Mouse (Mus musculus): ENCODE results near the gene Ect2. TPM values are rescaled to one million over a fixed set of nuclear protein-coding genes. Genes with fewer than 3 reads are reported as not detected.

Ect2 gene
- 33.1 and 33.2 TPM in 2 replicates for polyA plus RNA-seq (2015; fragmentation: Nextera tagmentation; extraction: Ambion mirVana)

DNA sequence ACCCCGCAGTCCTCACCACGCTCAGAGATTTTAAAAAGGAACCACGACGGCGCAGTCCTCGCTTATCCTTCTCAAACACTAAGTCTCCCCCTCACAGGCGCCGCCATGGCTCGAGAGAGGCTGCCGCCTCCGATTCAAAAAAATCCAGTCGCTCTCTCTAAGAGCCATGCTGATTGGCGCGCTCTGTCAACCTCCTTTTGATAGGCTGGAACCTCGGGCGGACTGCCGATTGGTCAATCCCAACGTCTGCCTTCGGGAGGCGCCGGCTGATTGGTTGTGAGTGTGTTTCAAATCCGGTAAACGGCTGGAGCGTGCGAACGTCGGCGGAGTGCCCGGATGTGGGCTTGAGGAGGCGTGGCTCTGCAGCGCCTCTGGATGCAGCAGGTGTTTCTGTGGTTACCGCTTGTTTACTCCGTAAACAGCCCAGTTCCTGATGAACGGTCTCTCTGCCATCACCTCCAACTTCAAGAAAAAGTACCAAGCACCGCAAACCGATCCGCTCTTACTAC, at the start of gene Ect2:
Gene Ect2, minus strand, starts transcription at position 178 of the 509 bp plus-strand sequence.
- H3K9ac ChIP-seq (replicated peaks) = peak within 1 kb of the TSS; percentile 67
- H3K4me1 ChIP-seq (replicated peaks) = peaks cover 28% of the 10 kb centered on the region
- H3K4me2 ChIP-seq (replicated peaks) = peak within 1 kb of the TSS; percentile 78
- no peaks in the 10 kb centered on the region for H3K27me3 ChIP-seq
- no peak within 1 kb of the TSS for H3K27ac ChIP-seq
- H3K4me3 ChIP-seq (replicated peaks) = peak within 1 kb of the TSS; percentile 85
- WGBS = under 1% methylated on average over 37 of the region's 37 CpGs
- H3K36me3 ChIP-seq = no peaks in the 10 kb centered on the region
- no peaks in the 10 kb centered on the region for H3K9me3 ChIP-seq
- peak; percentile 99 for ATAC-seq

DNA sequence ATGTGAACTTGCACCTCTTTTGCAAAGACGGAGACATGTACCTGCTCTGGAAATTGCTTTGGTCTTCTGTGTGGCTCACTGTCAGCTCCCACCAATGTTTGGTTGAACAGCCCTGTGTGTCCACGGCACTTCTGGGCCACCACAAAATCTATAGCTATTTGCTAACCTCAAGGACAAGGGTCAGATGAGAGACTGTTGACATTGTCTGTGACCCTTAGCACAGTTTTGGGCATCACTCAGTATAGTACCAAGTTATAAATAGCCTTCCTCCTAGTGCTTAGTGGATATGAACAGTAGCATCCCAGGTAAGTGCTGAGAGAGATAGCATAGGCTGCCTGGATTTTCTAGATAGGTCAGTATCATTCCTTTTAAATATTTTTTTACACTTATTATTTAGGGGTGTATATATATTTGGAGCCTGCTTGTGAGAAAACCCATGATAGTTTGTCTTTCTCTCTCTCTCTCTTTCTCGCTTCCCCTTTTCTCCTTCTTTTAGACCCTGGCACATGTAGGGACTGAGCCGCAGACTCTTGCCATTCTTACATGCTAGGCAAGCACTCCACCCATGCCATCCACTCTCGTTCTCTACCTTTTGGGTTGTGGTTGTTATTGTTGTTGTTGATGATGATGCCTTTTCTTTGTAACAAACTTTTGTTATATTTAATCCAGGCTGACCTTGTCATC, 48.2 kb upstream of the Ect2 start:
- 88% methylated on average over 5 of the region's 5 CpGs for WGBS
- no peak overlapping the region for H3K9ac ChIP-seq (replicated peaks)
- no peak for ATAC-seq
- no peaks in the 10 kb centered on the region for H3K36me3 ChIP-seq
- no peak overlapping the region for H3K27ac ChIP-seq
- no peaks in the 10 kb centered on the region for H3K27me3 ChIP-seq
- no peaks in the 10 kb centered on the region for H3K9me3 ChIP-seq
- no peak overlapping the region for H3K4me2 ChIP-seq (replicated peaks)
- no peaks in the 10 kb centered on the region for H3K4me1 ChIP-seq (replicated peaks)
- H3K4me3 ChIP-seq (replicated peaks) = no peak overlapping the region

DNA sequence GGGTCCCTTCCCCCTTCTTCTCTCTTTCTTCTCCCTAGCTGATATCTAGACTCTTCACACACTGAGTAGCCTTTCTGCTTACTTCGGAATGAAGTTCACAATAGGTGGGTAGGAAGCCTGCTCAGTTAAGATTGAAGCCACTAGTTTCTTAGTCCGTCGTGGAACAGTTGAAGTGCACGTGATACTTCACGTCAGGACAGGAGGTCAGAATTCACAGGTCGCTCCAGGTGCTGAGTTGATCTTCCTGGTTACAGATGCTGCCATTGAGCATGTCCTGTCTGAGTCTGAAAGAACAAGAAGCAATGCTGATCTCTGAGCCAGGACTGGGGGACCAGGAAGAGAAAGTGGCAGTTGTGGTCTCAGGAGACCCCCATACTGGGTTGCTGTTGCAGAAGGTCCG, 45.4 kb upstream of the Ect2 start:
- H3K9ac ChIP-seq (replicated peaks) = no peak overlapping the region
- no peak overlapping the region for H3K4me3 ChIP-seq (replicated peaks)
- H3K27ac ChIP-seq = no peak overlapping the region
- no peak for ATAC-seq
- H3K27me3 ChIP-seq = no peaks in the 10 kb centered on the region
- H3K4me2 ChIP-seq (replicated peaks) = no peak overlapping the region
- H3K36me3 ChIP-seq = no peaks in the 10 kb centered on the region
- 91% methylated on average over 7 of the region's 7 CpGs for WGBS
- no peaks in the 10 kb centered on the region for H3K4me1 ChIP-seq (replicated peaks)
- no peaks in the 10 kb centered on the region for H3K9me3 ChIP-seq

DNA sequence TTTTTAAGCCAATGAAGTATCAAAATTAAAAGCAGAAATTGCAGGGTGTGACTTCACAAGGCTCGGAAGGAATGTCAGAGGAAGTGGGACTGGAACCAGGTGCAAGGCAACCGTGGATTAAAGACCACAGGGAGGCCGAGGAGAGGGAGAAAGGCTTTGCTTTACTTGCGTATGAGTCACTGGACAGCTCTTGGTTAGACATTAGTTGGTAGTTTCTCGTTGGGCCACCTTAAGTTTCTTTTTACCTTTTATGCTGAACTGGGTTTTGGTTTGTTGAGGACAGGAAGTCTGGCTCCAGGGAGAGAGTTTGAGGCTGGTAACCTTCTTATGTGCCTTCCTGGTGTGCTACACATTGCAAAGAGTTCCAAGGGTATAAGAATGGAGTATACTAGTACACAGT, 44.1 kb upstream of the Ect2 start:
- H3K4me3 ChIP-seq (replicated peaks) = no peak overlapping the region
- WGBS = 80% methylated on average over 5 of the region's 5 CpGs

GRCm38 (mm10) chr3:27196529-27196928, 42.9 kb upstream of the Ect2 start:
- Histone ChIP-seq H3K4me1 (replicated peaks) (no peaks in the 10 kb centered on the region), H3K27me3 (no peaks in the 10 kb centered on the region), H3K4me2 (replicated peaks) (no peak overlapping the region), H3K27ac (no peak overlapping the region), H3K36me3 (no peaks in the 10 kb centered on the region), H3K9ac (replicated peaks) (no peak overlapping the region), H3K9me3 (no peaks in the 10 kb centered on the region), H3K4me3 (replicated peaks) (no peak overlapping the region)
- 85% methylated on average over 1 of the region's 1 CpGs for WGBS
- no peak for ATAC-seq

More for the DNA sequence above, 44.1 kb upstream of the Ect2 start:
- ATAC-seq = no peak
- Histone ChIP-seq H3K9ac (replicated peaks) (no peak overlapping the region), H3K9me3 (no peaks in the 10 kb centered on the region), H3K36me3 (no peaks in the 10 kb centered on the region), H3K27me3 (no peaks in the 10 kb centered on the region), H3K4me2 (replicated peaks) (no peak overlapping the region), H3K27ac (no peak overlapping the region), H3K4me1 (replicated peaks) (no peaks in the 10 kb centered on the region)

DNA sequence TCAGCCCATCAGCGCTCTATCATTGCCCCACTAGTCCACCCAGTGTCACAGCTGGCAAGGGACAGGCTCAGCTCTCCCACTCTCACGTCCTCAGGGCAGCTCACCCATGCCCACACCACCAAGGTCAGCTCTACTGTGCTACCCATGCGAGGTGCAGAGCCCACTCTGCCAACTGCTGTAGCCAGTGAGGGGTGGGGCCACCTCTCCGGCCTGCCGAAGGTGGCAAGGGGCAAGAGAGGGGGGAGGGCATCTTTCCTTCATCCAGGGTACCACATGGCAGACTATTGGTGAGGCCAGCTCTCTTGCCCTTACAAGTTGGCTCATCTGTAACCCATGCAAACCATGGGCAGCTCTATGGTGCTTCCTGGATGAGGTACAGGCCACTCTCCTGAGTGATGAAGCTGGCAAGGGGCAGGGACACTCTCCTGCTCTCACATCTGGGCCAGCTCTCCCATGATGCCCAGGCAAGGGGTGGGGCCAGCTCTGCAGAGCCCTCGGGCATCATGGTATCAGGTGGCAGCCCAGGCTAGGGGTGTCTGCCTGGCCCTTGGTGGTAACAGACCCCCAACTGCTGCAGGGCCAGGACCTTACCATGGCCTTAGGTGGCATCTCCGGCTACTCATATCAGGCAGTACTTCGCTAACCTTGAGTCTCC, 42.0 kb upstream of the Ect2 start:
- H3K27me3 ChIP-seq = no peaks in the 10 kb centered on the region
- no peaks in the 10 kb centered on the region for H3K9me3 ChIP-seq
- no peaks in the 10 kb centered on the region for H3K36me3 ChIP-seq
- no peak overlapping the region for H3K4me2 ChIP-seq (replicated peaks)
- no peak overlapping the region for H3K27ac ChIP-seq
- no peak overlapping the region for H3K4me3 ChIP-seq (replicated peaks)
- WGBS = 89% methylated on average over 8 of the region's 8 CpGs
- H3K9ac ChIP-seq (replicated peaks) = no peak overlapping the region
- no peaks in the 10 kb centered on the region for H3K4me1 ChIP-seq (replicated peaks)
- ATAC-seq = peak; percentile 40

DNA sequence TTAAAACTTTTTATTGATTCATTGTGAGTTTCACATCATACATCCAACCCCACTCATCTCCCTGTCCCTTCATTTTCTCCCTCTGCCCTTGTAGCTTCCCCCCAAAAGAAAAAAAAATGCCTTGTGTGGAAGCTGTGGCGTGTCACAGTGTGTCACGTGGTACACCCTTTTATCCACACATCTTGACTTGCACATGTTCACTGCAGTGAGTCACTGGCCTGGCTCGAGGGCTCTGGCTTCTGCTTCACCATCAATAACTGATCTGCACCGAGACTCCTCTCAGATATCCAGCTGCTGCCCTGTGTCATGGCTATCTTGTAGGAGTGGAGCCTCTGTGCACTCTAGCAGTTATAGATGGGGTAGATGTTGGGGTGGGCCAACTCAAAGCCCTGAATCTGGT, 41.5 kb upstream of the Ect2 start:
- H3K9me3 ChIP-seq = no peaks in the 10 kb centered on the region
- H3K4me2 ChIP-seq (replicated peaks) = no peak overlapping the region
- H3K4me1 ChIP-seq (replicated peaks) = no peaks in the 10 kb centered on the region
- H3K27ac ChIP-seq = no peak overlapping the region
- 83% methylated on average over 4 of the region's 4 CpGs for WGBS
- H3K36me3 ChIP-seq = no peaks in the 10 kb centered on the region
- H3K27me3 ChIP-seq = no peaks in the 10 kb centered on the region
- H3K9ac ChIP-seq (replicated peaks) = no peak overlapping the region
- no peak overlapping the region for H3K4me3 ChIP-seq (replicated peaks)
- ATAC-seq = no peak

GRCm38 (mm10) chr3:27193844-27194317, 40.2 kb upstream of the Ect2 start:
- H3K9me3 ChIP-seq = no peaks in the 10 kb centered on the region
- no peak overlapping the region for H3K27ac ChIP-seq
- 74% methylated on average over 6 of the region's 6 CpGs for WGBS
- no peak for ATAC-seq
- no peaks in the 10 kb centered on the region for H3K27me3 ChIP-seq
- H3K36me3 ChIP-seq = no peaks in the 10 kb centered on the region
- no peak overlapping the region for H3K4me2 ChIP-seq (replicated peaks)
- no peak overlapping the region for H3K9ac ChIP-seq (replicated peaks)
- H3K4me1 ChIP-seq (replicated peaks) = peaks cover 7% of the 10 kb centered on the region; the same call in 1 of the 2 replicates
- H3K4me3 ChIP-seq (replicated peaks) = no peak overlapping the region

- H3K9ac ChIP-seq (replicated peaks) = no peak overlapping the region
- H3K27ac ChIP-seq = no peak overlapping the region
- H3K4me2 ChIP-seq (replicated peaks) = no peak overlapping the region
- ATAC-seq = no peak
- H3K4me3 ChIP-seq (replicated peaks) = no peak overlapping the region
- H3K9me3 ChIP-seq = no peaks in the 10 kb centered on the region
- H3K36me3 ChIP-seq = no peaks in the 10 kb centered on the region
- no peaks in the 10 kb centered on the region for H3K27me3 ChIP-seq
- WGBS = 84% methylated on average over 6 of the region's 6 CpGs
- peaks cover 7% of the 10 kb centered on the region; the same call in 1 of the 2 replicates for H3K4me1 ChIP-seq (replicated peaks)
Measured at GRCm38 (mm10) chr3:27191856-27192255, 38.2 kb upstream of the Ect2 start.

DNA sequence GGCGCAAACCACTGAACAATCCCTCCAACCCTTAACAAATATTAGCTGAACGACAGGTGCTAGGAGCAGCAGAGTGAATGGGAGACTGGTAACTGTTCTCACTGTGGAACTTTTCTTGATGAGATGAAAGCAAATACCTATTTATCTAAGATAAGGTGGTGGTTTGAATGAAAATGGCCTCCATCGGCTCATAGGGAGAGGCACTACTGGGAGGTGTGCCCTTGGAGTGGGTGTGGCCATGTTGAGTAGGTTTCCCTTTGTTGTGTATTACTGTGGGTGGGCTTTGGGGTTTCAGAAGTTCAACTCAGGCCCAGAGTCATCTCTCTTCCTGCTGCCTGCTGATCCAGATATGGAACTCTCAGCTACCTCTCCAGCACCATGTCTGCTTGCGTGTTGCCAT, 37.2 kb upstream of the Ect2 start:
- Histone ChIP-seq H3K36me3 (no peaks in the 10 kb centered on the region), H3K27me3 (no peaks in the 10 kb centered on the region), H3K9ac (replicated peaks) (no peak overlapping the region), H3K4me3 (replicated peaks) (no peak overlapping the region), H3K4me1 (replicated peaks) (peaks cover 7% of the 10 kb centered on the region; the same call in 1 of the 2 replicates), H3K9me3 (no peaks in the 10 kb centered on the region), H3K27ac (no peak overlapping the region), H3K4me2 (replicated peaks) (no peak overlapping the region)
- WGBS = 97% methylated on average over 4 of the region's 4 CpGs
- ATAC-seq = no peak

DNA sequence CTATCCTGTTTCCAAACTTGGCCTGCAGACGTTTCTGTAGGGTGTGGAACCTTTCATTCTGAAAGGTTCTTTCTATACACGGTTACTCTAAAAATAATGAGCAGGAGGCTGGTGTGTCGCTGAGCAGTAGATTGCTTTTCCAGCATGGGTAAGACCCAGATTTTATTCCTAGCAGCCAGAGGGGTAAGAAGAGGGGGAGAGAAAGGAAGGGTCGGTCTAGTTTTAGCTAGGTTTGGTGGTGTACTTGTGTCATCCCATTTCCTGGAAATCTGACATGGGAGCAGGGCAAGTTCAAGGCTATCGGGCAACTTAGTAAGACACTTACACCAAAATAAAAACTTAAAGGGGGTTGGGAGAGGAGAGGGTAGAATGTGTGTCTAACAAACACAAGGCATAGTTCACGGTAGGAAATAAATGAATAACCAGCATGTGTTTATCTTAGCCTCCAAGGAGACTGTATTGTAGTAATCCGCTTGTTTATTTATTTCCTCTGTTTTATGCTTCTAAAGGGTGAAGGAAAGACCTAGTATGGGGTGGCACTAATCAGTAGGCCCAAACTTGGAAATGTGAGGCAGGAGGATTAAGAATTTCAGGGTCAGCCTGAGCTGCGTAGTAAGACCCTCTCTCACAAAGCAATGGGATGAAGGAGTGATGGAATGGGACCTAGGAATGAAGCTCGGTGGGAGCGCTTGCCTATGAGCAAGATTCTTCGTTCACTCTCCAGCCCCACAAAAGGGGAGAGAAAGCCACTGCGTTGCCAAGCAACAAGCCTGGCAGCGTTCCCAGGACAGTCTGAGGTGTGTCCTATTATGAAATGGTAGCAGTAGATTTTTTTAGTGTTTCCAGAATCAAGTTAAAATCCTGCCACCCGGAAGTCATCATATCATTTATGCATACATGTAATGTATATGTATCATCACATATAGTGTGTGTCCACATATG, 35.9 kb upstream of the Ect2 start:
- Histone ChIP-seq H3K4me1 (replicated peaks) (peaks cover 7% of the 10 kb centered on the region; the same call in 1 of the 2 replicates), H3K4me3 (replicated peaks) (no peak overlapping the region), H3K27ac (no peak overlapping the region), H3K27me3 (0 out of 2 replicates have a peak, but pooled peaks cover under 1% of the 10 kb centered on the region), H3K9me3 (no peaks in the 10 kb centered on the region), H3K4me2 (replicated peaks) (no peak overlapping the region), H3K36me3 (no peaks in the 10 kb centered on the region), H3K9ac (replicated peaks) (no peak overlapping the region)
- WGBS = 69% methylated on average over 14 of the region's 14 CpGs
- ATAC-seq = peak; percentile 37; the same call in 1 of the 2 replicates

Measured in midbrain, embryonic 13.5 days (tissue).